Mouse (Mus musculus) monocyte, adult 2 months (primary cell): ENCODE data around the gene Nf1.

Experiments used
- DNase-seq, 2 experiments: peaks; one replicate each; pipeline ENCODE4 v3.0.0; 2022; ENCODE audit warnings: low spot score in 2 of 2, low read depth in 1 of 2

The Nf1 gene

GRCm38 (mm10) chr11:79580660-79581059 is 241.2 kb downstream of the Nf1 start:
- no peak for DNase-seq

GRCm38 (mm10) chr11:79581257-79581656 is 241.8 kb downstream of the Nf1 start:
- no peak for DNase-seq

GRCm38 (mm10) chr11:79584191-79584590 is 244.7 kb downstream of the Nf1 start:
- peak in 1 of 2 experiments; percentile 34 for DNase-seq

GRCm38 (mm10) chr11:79589317-79590075 is 250.0 kb downstream of the Nf1 start:
- DNase-seq = no peak

- no peak for DNase-seq
Observed at GRCm38 (mm10) chr11:79590664-79591590, 251.4 kb downstream of the Nf1 start, which contains the start of gene Rab11fip4. Gene Rab11fip4, plus strand, starts transcription at chr11:79591212.

GRCm38 (mm10) chr11:79591591-79591975 is 252.1 kb downstream of the Nf1 start:
- DNase-seq = no peak

GRCm38 (mm10) chr11:79593495-79593894 is 254.0 kb downstream of the Nf1 start:
- DNase-seq = no peak

GRCm38 (mm10) chr11:79610454-79610853 is 271.0 kb downstream of the Nf1 start:
- DNase-seq = no peak

- no peak for DNase-seq
Observed at GRCm38 (mm10) chr11:79611011-79611666, 271.6 kb downstream of the Nf1 start.

GRCm38 (mm10) chr11:79612046-79612600 is 272.6 kb downstream of the Nf1 start:
- DNase-seq = no peak

GRCm38 (mm10) chr11:79613084-79613483 is 273.6 kb downstream of the Nf1 start:
- DNase-seq = no peak

- no peak for DNase-seq
Observed at GRCm38 (mm10) chr11:79613711-79614110, 274.2 kb downstream of the Nf1 start.

GRCm38 (mm10) chr11:79614880-79615279 is 275.4 kb downstream of the Nf1 start:
- no peak for DNase-seq

GRCm38 (mm10) chr11:79615871-79616270 is 276.4 kb downstream of the Nf1 start:
- DNase-seq = no peak

- DNase-seq = no peak
Observed at GRCm38 (mm10) chr11:79617991-79618390, 278.5 kb downstream of the Nf1 start.

GRCm38 (mm10) chr11:79623029-79623428 is 283.5 kb downstream of the Nf1 start:
- peak; percentile 56 to 73 for DNase-seq

- peak in 1 of 2 experiments; percentile 54 for DNase-seq
Observed at GRCm38 (mm10) chr11:79624801-79625302, 285.4 kb downstream of the Nf1 start.

- no peak for DNase-seq
Observed at GRCm38 (mm10) chr11:79628716-79629115, 289.2 kb downstream of the Nf1 start.

GRCm38 (mm10) chr11:79629752-79630374 is 290.4 kb downstream of the Nf1 start:
- DNase-seq = no peak

GRCm38 (mm10) chr11:79630521-79630920 is 291.0 kb downstream of the Nf1 start:
- DNase-seq = no peak
